Mouse (Mus musculus): Measurements from ENCODE around the gene Otogl.

GRCm38 (mm10) chr10:107946348-107946747 is 34.4 kb upstream of the Otogl start:
- TF ChIP-seq POLR2A (IDR thresholded peaks at IDR 0.05; ENCODE audit: borderline replicate concordance, control insufficient read depth, low read depth, low read length) (no peak), CTCF (IDR thresholded peaks at IDR 0.05; ENCODE audit: control insufficient read depth, insufficient read depth, low read length) (no peak)
